Mouse (Mus musculus): ENCODE results near the gene Mpo. TPM values are rescaled to one million over a fixed set of nuclear protein-coding genes. Genes with fewer than 3 reads are reported as not detected.

Mpo gene
- not detected for polyA plus RNA-seq (2012; fragmentation: generic; extraction: Trizol)

- TF ChIP-seq REST (IDR thresholded peaks at IDR 0.05; ENCODE audit: insufficient read depth, insufficient read length): no peak
- no peak for TF ChIP-seq E2F4 (IDR thresholded peaks at IDR 0.05; ENCODE audit: insufficient read depth)
- no peak for TF ChIP-seq MYOD1 (IDR thresholded peaks at IDR 0.05; ENCODE audit: control insufficient read depth in 1 of 3, insufficient read length in 2 of 3, low read depth in 2 of 3)
- TF ChIP-seq POLR2A (IDR thresholded peaks at IDR 0.05; ENCODE audit: insufficient read length, low read depth): no peak
- TF ChIP-seq CEBPB (IDR thresholded peaks at IDR 0.05; ENCODE audit: insufficient read depth, poor library complexity, severe bottlenecking): no peak
- no peak for TF ChIP-seq MAX (IDR thresholded peaks at IDR 0.05; ENCODE audit: low read depth)
- TF ChIP-seq SRF (IDR thresholded peaks at IDR 0.05; ENCODE audit: control insufficient read depth, insufficient read length, low read depth): no peak
- no peak for TF ChIP-seq TCF12 (IDR thresholded peaks at IDR 0.05; ENCODE audit: insufficient read depth, poor library complexity, severe bottlenecking)
- TF ChIP-seq USF1 (IDR thresholded peaks at IDR 0.05; ENCODE audit: low read depth): no peak
- no peak for TF ChIP-seq TCF3 (IDR thresholded peaks at IDR 0.05; ENCODE audit: insufficient read length, low read depth)
- TF ChIP-seq POLR2AphosphoS2 (IDR thresholded peaks at IDR 0.05; ENCODE audit: insufficient read length, low read depth): no peak
- no peak for TF ChIP-seq MYOG (IDR thresholded peaks at IDR 0.05; ENCODE audit: control insufficient read depth in 1 of 3, insufficient read depth in 1 of 3, insufficient read length in 2 of 3, low read depth in 2 of 3)
- peaks cover 36% of the 10 kb centered on the region for H3K27me3 ChIP-seq (ENCODE audit: control insufficient read depth, insufficient read depth, insufficient read length)
- no peaks in the 10 kb centered on the region for H3K36me3 ChIP-seq (ENCODE audit: control insufficient read depth, insufficient read depth)
- no peaks in the 10 kb centered on the region for H3K79me2 ChIP-seq (ENCODE audit: control insufficient read depth, insufficient read depth)
- H3ac ChIP-seq (ENCODE audit: control insufficient read depth, insufficient read length): no peak within 1 kb of the TSS
- H3K4me2 ChIP-seq (ENCODE audit: low read depth): no peak within 1 kb of the TSS
- no peak within 1 kb of the TSS for H3K4me3 ChIP-seq
These were observed at the start of gene Mpo for GRCm38 (mm10) chr11:87793460-87793859. Gene Mpo, plus strand, starts transcription at chr11:87793581.

- Histone ChIP-seq H3ac (ENCODE audit: control insufficient read depth, insufficient read length) (no peak overlapping the region), H3K27me3 (ENCODE audit: control insufficient read depth, insufficient read depth, insufficient read length) (no peaks in the 10 kb centered on the region), H3K4me3 (no peak overlapping the region), H3K4me2 (ENCODE audit: low read depth) (no peak overlapping the region), H3K79me2 (ENCODE audit: control insufficient read depth, insufficient read depth) (peaks cover 2% of the 10 kb centered on the region), H3K36me3 (ENCODE audit: control insufficient read depth, insufficient read depth) (peaks cover 34% of the 10 kb centered on the region)
- TF ChIP-seq POLR2A (IDR thresholded peaks at IDR 0.05; ENCODE audit: insufficient read length, low read depth) (no peak), E2F4 (IDR thresholded peaks at IDR 0.05; ENCODE audit: insufficient read depth) (no peak), MAX (IDR thresholded peaks at IDR 0.05; ENCODE audit: low read depth) (no peak), REST (IDR thresholded peaks at IDR 0.05; ENCODE audit: insufficient read depth, insufficient read length) (no peak), SRF (IDR thresholded peaks at IDR 0.05; ENCODE audit: control insufficient read depth, insufficient read length, low read depth) (no peak), TCF12 (IDR thresholded peaks at IDR 0.05; ENCODE audit: insufficient read depth, poor library complexity, severe bottlenecking) (no peak), MYOD1 (IDR thresholded peaks at IDR 0.05; ENCODE audit: control insufficient read depth in 1 of 3, insufficient read length in 2 of 3, low read depth in 2 of 3) (no peak), TCF3 (IDR thresholded peaks at IDR 0.05; ENCODE audit: insufficient read length, low read depth) (no peak), USF1 (IDR thresholded peaks at IDR 0.05; ENCODE audit: low read depth) (no peak), POLR2AphosphoS2 (IDR thresholded peaks at IDR 0.05; ENCODE audit: insufficient read length, low read depth) (no peak), CEBPB (IDR thresholded peaks at IDR 0.05; ENCODE audit: insufficient read depth, poor library complexity, severe bottlenecking) (no peak), MYOG (IDR thresholded peaks at IDR 0.05; ENCODE audit: control insufficient read depth in 1 of 3, insufficient read depth in 1 of 3, insufficient read length in 2 of 3, low read depth in 2 of 3) (no peak)
These were observed 49.7 kb upstream of the Mpo start for GRCm38 (mm10) chr11:87743691-87744090.

- TF ChIP-seq USF1 (IDR thresholded peaks at IDR 0.05; ENCODE audit: low read depth) (no peak), TCF3 (IDR thresholded peaks at IDR 0.05; ENCODE audit: insufficient read length, low read depth) (no peak), POLR2A (IDR thresholded peaks at IDR 0.05; ENCODE audit: insufficient read length, low read depth) (no peak), SRF (IDR thresholded peaks at IDR 0.05; ENCODE audit: control insufficient read depth, insufficient read length, low read depth) (no peak), MYOD1 (IDR thresholded peaks at IDR 0.05; ENCODE audit: control insufficient read depth in 1 of 3, insufficient read length in 2 of 3, low read depth in 2 of 3) (no peak), REST (IDR thresholded peaks at IDR 0.05; ENCODE audit: insufficient read depth, insufficient read length) (no peak), MYOG (IDR thresholded peaks at IDR 0.05; ENCODE audit: control insufficient read depth in 1 of 3, insufficient read depth in 1 of 3, insufficient read length in 2 of 3, low read depth in 2 of 3) (no peak)
- H3K4me2 ChIP-seq (ENCODE audit: low read depth): no peak overlapping the region
- peaks cover 28% of the 10 kb centered on the region for H3K36me3 ChIP-seq (ENCODE audit: control insufficient read depth, insufficient read depth)
- H3K4me3 ChIP-seq: no peak overlapping the region
- no peaks in the 10 kb centered on the region for H3K27me3 ChIP-seq (ENCODE audit: control insufficient read depth, insufficient read depth, insufficient read length)
- no peak overlapping the region for H3ac ChIP-seq (ENCODE audit: control insufficient read depth, insufficient read length)
- no peaks in the 10 kb centered on the region for H3K79me2 ChIP-seq (ENCODE audit: control insufficient read depth, insufficient read depth)
These were observed 48.4 kb upstream of the Mpo start for GRCm38 (mm10) chr11:87744964-87745363.

GRCm38 (mm10) chr11:87745632-87746555 lies 47.5 kb upstream of the Mpo start:
- no peaks in the 10 kb centered on the region for H3K27me3 ChIP-seq (ENCODE audit: control insufficient read depth, insufficient read depth, insufficient read length)
- no peak overlapping the region for H3K4me2 ChIP-seq (ENCODE audit: low read depth)
- H3K79me2 ChIP-seq (ENCODE audit: control insufficient read depth, insufficient read depth): no peaks in the 10 kb centered on the region
- no peak for TF ChIP-seq REST (IDR thresholded peaks at IDR 0.05; ENCODE audit: insufficient read depth, insufficient read length)
- TF ChIP-seq E2F4 (IDR thresholded peaks at IDR 0.05; ENCODE audit: insufficient read depth): no peak
- no peak for TF ChIP-seq POLR2AphosphoS2 (IDR thresholded peaks at IDR 0.05; ENCODE audit: insufficient read length, low read depth)
- H3K36me3 ChIP-seq (ENCODE audit: control insufficient read depth, insufficient read depth): peaks cover 20% of the 10 kb centered on the region
- H3K4me3 ChIP-seq: no peak overlapping the region
- H3ac ChIP-seq (ENCODE audit: control insufficient read depth, insufficient read length): no peak overlapping the region

All from myocyte (in vitro differentiated cells).